Mouse (Mus musculus) embryonic fibroblast, embryonic 13.5 days (primary cell): ENCODE data around the gene Ptrh1.

ENCODE experiments used
- CTCF ChIP-seq: IDR thresholded peaks from 2 replicates; pipeline ENCODE4 v1.5.1; 2011; ENCODE audit warnings: mild to moderate bottlenecking, control low read depth, low read length, moderate library complexity, borderline replicate concordance; ENCODE audit not compliant: insufficient read depth
- POLR2A ChIP-seq: IDR thresholded peaks from 2 replicates; pipeline ENCODE4 v1.6.1; 2011; ENCODE audit warnings: low read depth, mild to moderate bottlenecking, control low read depth, low read length, moderate library complexity

- TF ChIP-seq POLR2A (no peak), CTCF (no peak)
Observed at GRCm38 (mm10) chr2:32824181-32824580, 48.6 kb downstream of the Ptrh1 start.
